Mouse (Mus musculus): ENCODE results near the gene Timm29.
"Not testable (repeated sequence)": the region's sequence is repeated elsewhere in the genome, so short reads cannot be mapped to it uniquely, and the experiment has no call there.

The Timm29 gene

GRCm38 (mm10) chr9:21578226-21578625, 14.3 kb upstream of the Timm29 start:
- DNase-seq (ENCODE audit: low read depth), result no peak

GRCm38 (mm10) chr9:21585401-21585800, 7.1 kb upstream of the Timm29 start:
- DNase-seq (ENCODE audit: low read depth), result no peak

- no peak for DNase-seq (ENCODE audit: low read depth)
Observed at GRCm38 (mm10) chr9:21587678-21588349, 4.7 kb upstream of the Timm29 start.

- no peak for DNase-seq (ENCODE audit: low read depth)
Observed at GRCm38 (mm10) chr9:21588350-21588749, 4.2 kb upstream of the Timm29 start.

GRCm38 (mm10) chr9:21589538-21589937, 3.0 kb upstream of the Timm29 start:
- DNase-seq (ENCODE audit: low read depth), result no peak

- no peak for DNase-seq (ENCODE audit: low read depth)
Observed at GRCm38 (mm10) chr9:21591127-21591830, 1.2 kb upstream of the Timm29 start.

GRCm38 (mm10) chr9:21591831-21592702, 455 bp upstream of the Timm29 start:
- DNase-seq (ENCODE audit: low read depth), result no peak

GRCm38 (mm10) chr9:21593122-21593721, 700 bp downstream of the Timm29 start:
- no peak for DNase-seq (ENCODE audit: low read depth)

GRCm38 (mm10) chr9:21594350-21594749, 1.8 kb downstream of the Timm29 start:
- not testable (repeated sequence) for DNase-seq (ENCODE audit: low read depth)

GRCm38 (mm10) chr9:21594838-21595237, 2.3 kb downstream of the Timm29 start:
- DNase-seq (ENCODE audit: low read depth), result no peak

- no peak for DNase-seq (ENCODE audit: low read depth)
Observed at GRCm38 (mm10) chr9:21598198-21598597, 5.7 kb downstream of the Timm29 start.

GRCm38 (mm10) chr9:21600186-21600585, 7.7 kb downstream of the Timm29 start:
- no peak for DNase-seq (ENCODE audit: low read depth)

- DNase-seq (ENCODE audit: low read depth), result no peak
Observed at GRCm38 (mm10) chr9:21601073-21601472, 8.6 kb downstream of the Timm29 start.

GRCm38 (mm10) chr9:21601722-21602399, 9.3 kb downstream of the Timm29 start:
- no peak for DNase-seq (ENCODE audit: low read depth)

- DNase-seq (ENCODE audit: low read depth), result no peak
Observed at GRCm38 (mm10) chr9:21604119-21604518, 11.6 kb downstream of the Timm29 start.

GRCm38 (mm10) chr9:21605865-21606264, 13.3 kb downstream of the Timm29 start:
- no peak for DNase-seq (ENCODE audit: low read depth)

GRCm38 (mm10) chr9:21606648-21607047, 14.1 kb downstream of the Timm29 start:
- no peak for DNase-seq (ENCODE audit: low read depth)

- no peak for DNase-seq (ENCODE audit: low read depth)
Observed at GRCm38 (mm10) chr9:21609861-21610260, 17.3 kb downstream of the Timm29 start.

- no peak for DNase-seq (ENCODE audit: low read depth)
Observed at GRCm38 (mm10) chr9:21614864-21615616, 22.5 kb downstream of the Timm29 start.

- DNase-seq (ENCODE audit: low read depth), result peak; percentile 99
Observed at GRCm38 (mm10) chr9:21615617-21616231, 23.2 kb downstream of the Timm29 start, which contains the start of gene Smarca4. Gene Smarca4, plus strand, starts transcription at chr9:21616169.

Measured in fibroblast of lung, adult 2 months (primary cell).